Mouse (Mus musculus) stomach, embryonic 14.5 days (tissue): ENCODE measurements around the gene Orai3. TPM values are rescaled to one million over a fixed set of nuclear protein-coding genes. Genes with fewer than 3 reads are reported as not detected.

Source experiments
- ATAC-seq: fragments of 200-750 bp; cut with Nextera tagmentation; 2 replicates; pipeline ENCODE4 v1.8.0; 2017; ENCODE audit warnings: low read depth, moderate TSS enrichment; ENCODE audit not compliant: insufficient number of reproducible peaks, insufficient read depth, low FRiP score
- H3K27ac ChIP-seq: fragments of 300-500 bp; sonication (generic); 2 replicates; pipeline ENCODE4 v1.5.1; 2014; ENCODE audit warnings: mild to moderate bottlenecking, low read length, moderate library complexity, mixed read lengths
- H3K27me3 ChIP-seq: fragments of 300-500 bp; sonication (generic); 2 replicates; pipeline ENCODE4 v1.6.1; 2014; ENCODE audit warnings: low read length, control low read depth, mixed read lengths; ENCODE audit not compliant: control insufficient read depth, insufficient read depth
- H3K36me3 ChIP-seq: fragments of 300-500 bp; sonication (generic); 2 replicates; pipeline ENCODE4 v1.6.1; 2014; ENCODE audit warnings: mild to moderate bottlenecking, control low read depth, low read length, moderate library complexity, mixed read lengths; ENCODE audit not compliant: control insufficient read depth, insufficient read depth
- H3K4me1 ChIP-seq: fragments of 300-500 bp; sonication (generic); 2 replicates; pipeline ENCODE4 v1.6.1; 2014; ENCODE audit warnings: low read length, control low read depth, mixed read lengths; ENCODE audit not compliant: control insufficient read depth, insufficient read depth
- H3K4me2 ChIP-seq: fragments of 300-500 bp; sonication (generic); replicated peaks from 2 replicates; pipeline ENCODE4 v1.6.1; 2014; ENCODE audit warnings: low read depth, low read length, control low read depth
- H3K4me3 ChIP-seq: fragments of 300-500 bp; sonication (generic); 2 replicates; pipeline ENCODE4 v1.5.1; 2014; ENCODE audit warnings: low read depth, low read length, control low read depth
- H3K9ac ChIP-seq: fragments of 300-500 bp; sonication (generic); replicated peaks from 2 replicates; pipeline ENCODE4 v1.6.1; 2014; ENCODE audit warnings: low read depth, mild to moderate bottlenecking, control low read depth, low read length, moderate library complexity, mixed read lengths
- H3K9me3 ChIP-seq: fragments of 300-500 bp; sonication (generic); 2 replicates; pipeline ENCODE4 v1.6.1; 2016; ENCODE audit warnings: low read depth, low read length, control low read depth; ENCODE audit not compliant: control insufficient read depth
- WGBS: fragments of 180-500 bp; shearing (Covaris S2); extraction: QIAGEN DNeasy Blood & Tissue Kit; methylation state at CpG from one replicate; pipeline ENCODE4 v1.1.7; 2014; 5-methylcytosine and 5-hydroxymethylcytosine counted together
- polyA plus RNA-seq: library from polyadenylated mRNA; unstranded; fragments of >200 nt; fragmentation: Nextera tagmentation; extraction: Ambion mirVana; gene quantifications from 2 replicates; pipeline ENCODE4 v1.2.1, GENCODE M21; 2014

Gene Orai3
- polyA plus RNA-seq, 1 experiment from 2014 or later = 24.8 TPM

DNA sequence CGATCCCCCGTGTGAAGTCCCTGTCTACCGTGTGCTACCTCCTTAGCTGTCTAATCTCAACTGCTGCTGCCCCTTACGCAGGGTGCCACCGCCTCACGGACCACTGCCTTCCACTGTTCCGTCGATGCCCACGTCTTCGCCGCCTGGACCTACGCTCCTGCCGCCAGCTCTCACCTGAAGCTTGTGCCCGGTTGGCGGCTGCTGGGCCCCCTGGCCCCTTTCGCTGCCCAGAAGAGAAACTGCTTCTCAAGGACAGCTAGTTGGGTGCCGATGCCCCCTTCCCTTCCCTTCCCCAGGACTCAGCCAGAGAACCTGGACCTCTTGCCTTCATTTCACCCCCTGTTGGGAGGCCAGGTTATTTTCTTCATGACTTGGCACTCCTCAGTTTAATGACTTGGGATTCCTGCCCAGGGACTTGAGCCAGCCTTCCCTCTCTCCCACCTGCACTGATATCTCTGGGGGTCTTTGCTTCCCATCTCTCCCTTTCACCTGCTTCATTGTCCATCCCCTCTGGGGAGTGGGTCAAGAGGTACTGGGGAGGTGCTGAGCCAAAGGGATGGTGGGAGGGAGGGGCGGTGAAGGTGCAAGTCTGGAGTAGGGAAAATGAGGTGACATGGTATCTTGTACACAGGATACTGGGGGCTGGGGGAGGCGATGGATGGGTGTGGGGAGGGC lies 1.8 kb upstream of the Orai3 start:
- H3K4me3 ChIP-seq = no peak overlapping the region
- no peaks in the 10 kb centered on the region for H3K27me3 ChIP-seq
- no peak overlapping the region for H3K27ac ChIP-seq
- no peak overlapping the region for H3K4me2 ChIP-seq
- H3K4me1 ChIP-seq = peaks cover 19% of the 10 kb centered on the region
- H3K9ac ChIP-seq = no peak overlapping the region
- H3K9me3 ChIP-seq = no peaks in the 10 kb centered on the region
- WGBS = 93% methylated on average over 19 of the region's 19 CpGs
- no peak for ATAC-seq
- H3K36me3 ChIP-seq = peaks cover 43% of the 10 kb centered on the region

DNA sequence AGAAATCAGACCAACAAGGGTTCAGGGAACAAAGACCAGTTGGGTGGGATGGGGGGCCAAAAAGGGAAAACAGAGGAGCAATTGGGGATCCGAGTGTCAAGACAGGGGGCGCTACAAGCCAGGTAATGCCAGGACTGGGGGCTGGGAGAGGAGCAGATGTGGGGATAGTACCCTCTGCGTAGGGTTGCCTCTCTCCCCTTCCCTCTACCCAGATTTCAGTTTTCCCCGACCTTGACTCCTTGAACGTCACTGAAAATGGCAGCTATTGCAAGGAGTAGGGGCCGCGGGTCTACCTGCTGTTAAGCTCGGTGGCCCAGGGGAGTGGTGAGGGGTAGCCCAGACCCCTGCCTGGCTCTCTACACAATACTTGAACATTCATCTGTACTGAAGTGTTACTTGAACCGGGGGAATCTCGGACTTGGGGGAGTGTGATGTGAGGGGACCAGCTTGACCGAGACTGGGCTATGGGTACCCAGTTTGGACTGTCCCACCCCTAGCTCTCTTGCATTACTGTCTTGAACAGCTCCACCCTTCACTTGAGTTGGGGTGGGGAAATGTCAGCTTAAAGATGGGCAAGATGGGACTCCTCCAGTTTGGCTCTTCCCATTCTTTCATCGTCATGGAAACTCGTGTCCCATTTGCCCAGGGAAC lies 1.1 kb upstream of the Orai3 start:
- peak overlapping the region; percentile 72; the same call in 1 of the 2 replicates for H3K4me2 ChIP-seq
- no peak; the same call in 1 of the 2 replicates for ATAC-seq
- no peaks in the 10 kb centered on the region for H3K27me3 ChIP-seq
- peaks cover 19% of the 10 kb centered on the region for H3K4me1 ChIP-seq
- H3K36me3 ChIP-seq = peaks cover 39% of the 10 kb centered on the region
- H3K9ac ChIP-seq = no peak overlapping the region
- no peaks in the 10 kb centered on the region for H3K9me3 ChIP-seq
- 52% methylated on average over 13 of the region's 13 CpGs for WGBS
- H3K27ac ChIP-seq = no peak overlapping the region
- no peak overlapping the region for H3K4me3 ChIP-seq

DNA sequence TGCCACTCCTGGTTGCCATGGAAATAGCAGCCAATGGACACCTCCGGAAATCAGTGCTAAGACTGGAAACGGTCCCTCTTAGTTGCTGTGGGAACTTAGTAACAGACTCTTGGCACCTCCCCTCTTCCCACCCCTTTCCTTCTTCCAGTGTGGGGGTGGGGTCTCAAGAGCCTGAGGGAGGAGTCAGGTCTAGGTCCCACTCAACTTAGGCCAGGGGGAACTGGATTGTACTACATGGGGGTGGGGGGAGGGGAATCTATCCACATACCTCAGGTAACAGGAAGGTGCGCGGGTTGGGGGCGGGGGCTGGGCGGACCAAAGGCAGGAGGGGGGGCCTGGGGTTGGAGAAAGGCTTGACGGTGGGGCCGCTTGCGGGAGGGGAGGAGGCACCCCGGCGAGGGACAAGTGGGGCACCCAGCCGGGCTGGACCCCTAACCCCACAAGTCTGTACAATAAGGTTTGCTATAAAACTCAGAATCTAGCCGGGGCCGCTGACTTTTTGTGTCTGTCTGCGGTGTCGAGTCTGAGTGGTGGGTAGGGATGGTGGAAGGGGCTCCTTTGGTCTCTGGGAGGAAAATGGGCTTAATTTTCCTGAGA lies 520 bp upstream of the Orai3 start:
- Histone ChIP-seq H3K4me1 (peaks cover 19% of the 10 kb centered on the region), H3K4me3 (peak overlapping the region; percentile 62), H3K27me3 (no peaks in the 10 kb centered on the region), H3K4me2 (peak overlapping the region; percentile 72), H3K9me3 (no peaks in the 10 kb centered on the region), H3K9ac (no peak overlapping the region), H3K36me3 (peaks cover 33% of the 10 kb centered on the region; the same call in 1 of the 2 replicates), H3K27ac (peak overlapping the region; percentile 92)
- ATAC-seq = peak; percentile 88
- under 1% methylated on average over 16 of the region's 16 CpGs for WGBS

DNA sequence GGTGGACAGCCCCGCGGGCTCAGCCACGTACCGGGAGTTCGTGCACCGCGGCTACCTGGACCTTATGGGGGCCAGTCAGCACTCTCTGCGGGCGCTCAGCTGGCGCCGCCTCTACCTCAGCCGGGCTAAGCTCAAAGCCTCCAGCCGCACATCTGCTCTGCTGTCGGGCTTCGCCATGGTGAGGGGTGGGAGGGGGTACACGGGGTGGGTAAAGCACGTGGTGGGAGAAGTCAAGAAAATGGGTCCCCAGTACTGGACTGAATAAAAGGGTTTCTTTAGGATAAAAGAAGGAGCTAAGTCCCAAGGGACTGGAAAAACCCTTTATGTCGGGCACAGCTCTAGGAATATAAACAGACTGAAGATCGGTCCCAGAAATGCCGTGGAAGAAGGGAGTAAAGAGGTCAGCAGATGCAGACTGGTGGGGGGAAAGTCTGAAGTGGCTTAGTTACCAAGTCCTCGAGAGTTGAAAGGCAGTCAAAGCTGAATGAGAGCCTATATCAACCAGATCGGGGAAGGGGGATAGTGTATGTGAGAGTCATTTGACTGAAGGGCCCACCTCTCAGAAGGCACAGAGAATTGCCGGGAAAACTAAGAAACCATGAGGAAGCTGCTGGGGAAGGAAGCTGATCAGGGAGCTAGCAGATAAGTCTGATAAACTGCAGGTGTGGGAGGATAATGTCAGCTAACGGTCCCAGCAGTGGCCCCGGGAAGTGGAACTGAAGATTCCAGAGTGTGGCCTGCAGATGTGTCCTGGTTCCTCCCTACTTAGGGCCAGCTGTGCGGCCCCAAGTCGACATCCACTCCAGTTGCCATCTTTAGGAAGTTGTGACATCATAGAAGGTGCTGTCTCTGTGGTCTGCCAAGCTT lies 657 bp downstream of the Orai3 start:
- Histone ChIP-seq H3K36me3 (peaks cover 22% of the 10 kb centered on the region; the same call in 1 of the 2 replicates), H3K9ac (peak overlapping the region; percentile 78), H3K9me3 (no peaks in the 10 kb centered on the region), H3K4me1 (peaks cover 19% of the 10 kb centered on the region), H3K27ac (peak overlapping the region; percentile 92), H3K4me2 (peak overlapping the region; percentile 72), H3K27me3 (no peaks in the 10 kb centered on the region), H3K4me3 (peak overlapping the region; percentile 62)
- peak; percentile 2 for ATAC-seq
- 2% methylated on average over 27 of the region's 27 CpGs for WGBS

DNA sequence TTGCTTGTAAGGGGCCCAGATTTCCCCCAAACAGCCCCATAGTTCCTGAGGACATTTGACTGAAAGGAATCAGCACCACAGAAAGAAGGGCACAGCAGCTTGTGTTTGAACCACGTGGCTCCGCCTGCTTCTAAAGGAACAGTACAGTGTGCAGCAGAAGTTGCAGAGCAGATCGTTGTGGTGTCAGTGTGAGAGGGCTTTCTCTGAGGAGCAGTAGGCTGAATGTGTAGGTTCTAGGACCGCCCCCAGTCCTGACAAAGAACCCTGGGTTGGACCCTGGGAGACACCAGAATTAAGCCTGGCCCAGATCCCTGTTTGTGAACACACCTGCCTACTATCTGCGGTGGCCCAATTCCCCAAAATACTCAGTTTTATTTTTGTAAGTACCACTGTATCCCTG lies 1.6 kb downstream of the Orai3 start:
- ATAC-seq = no peak
- H3K4me1 ChIP-seq = peaks cover 19% of the 10 kb centered on the region
- peak overlapping the region; percentile 72 for H3K4me2 ChIP-seq
- no peak overlapping the region for H3K27ac ChIP-seq
- no peaks in the 10 kb centered on the region for H3K9me3 ChIP-seq
- 60% methylated on average over 5 of the region's 5 CpGs for WGBS
- peaks cover 13% of the 10 kb centered on the region; the same call in 1 of the 2 replicates for H3K36me3 ChIP-seq
- peak overlapping the region; percentile 62; the same call in 1 of the 2 replicates for H3K4me3 ChIP-seq
- H3K27me3 ChIP-seq = no peaks in the 10 kb centered on the region
- H3K9ac ChIP-seq = peak overlapping the region; percentile 78

DNA sequence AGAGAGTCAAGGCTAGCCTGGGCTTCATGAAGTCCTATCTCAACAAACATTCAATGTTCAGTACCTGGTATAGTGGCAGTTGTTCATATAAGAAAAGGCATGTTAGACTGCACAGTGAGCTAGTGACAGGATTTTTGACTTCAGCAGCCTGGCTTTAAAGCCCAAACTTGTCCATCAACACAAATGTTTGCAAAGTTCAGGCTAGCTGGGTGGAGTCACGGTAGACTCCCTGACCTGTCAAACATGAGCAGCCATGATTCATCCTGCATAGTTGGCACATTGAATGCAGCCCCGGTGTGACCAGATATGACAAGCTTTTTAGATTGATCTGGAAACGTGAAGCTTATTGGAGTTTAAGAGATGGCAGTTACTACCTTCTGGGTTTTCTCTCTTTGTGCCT lies 2.5 kb downstream of the Orai3 start:
- 50% methylated on average over 3 of the region's 3 CpGs for WGBS
- H3K4me3 ChIP-seq = no peak overlapping the region
- no peaks in the 10 kb centered on the region for H3K9me3 ChIP-seq
- ATAC-seq = no peak
- no peak overlapping the region for H3K9ac ChIP-seq
- peaks cover 19% of the 10 kb centered on the region for H3K4me1 ChIP-seq
- H3K27me3 ChIP-seq = no peaks in the 10 kb centered on the region
- H3K27ac ChIP-seq = no peak overlapping the region
- no peak overlapping the region for H3K4me2 ChIP-seq
- H3K36me3 ChIP-seq = peaks cover 8% of the 10 kb centered on the region; the same call in 1 of the 2 replicates

DNA sequence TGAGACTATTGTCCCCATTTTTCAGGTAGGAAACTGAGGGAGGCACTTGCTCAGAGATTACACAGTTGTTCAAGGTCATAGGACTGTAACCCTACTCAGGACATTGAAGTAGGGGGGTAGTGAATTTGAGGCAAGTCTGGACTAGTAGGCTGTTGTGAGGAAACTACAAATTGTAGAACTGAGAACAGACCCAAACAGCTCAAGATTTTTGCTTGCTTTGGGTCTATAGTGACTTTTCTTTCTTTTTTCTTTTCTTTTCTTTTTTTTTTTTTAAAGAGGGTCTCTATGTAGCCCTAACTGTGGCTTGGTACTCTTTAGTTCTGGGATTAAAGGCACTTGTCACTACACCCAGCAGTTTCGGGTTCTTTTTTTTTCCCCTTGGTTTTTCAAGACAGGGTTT lies 2.9 kb downstream of the Orai3 start:
- 100% methylated on average over 1 of the region's 1 CpGs for WGBS

More for the DNA sequence above, 2.9 kb downstream of the Orai3 start:
- no peak overlapping the region for H3K27ac ChIP-seq
- H3K36me3 ChIP-seq = peaks cover 3% of the 10 kb centered on the region; the same call in 1 of the 2 replicates
- ATAC-seq = no peak
- no peak overlapping the region for H3K4me3 ChIP-seq
- no peaks in the 10 kb centered on the region for H3K9me3 ChIP-seq
- H3K9ac ChIP-seq = no peak overlapping the region
- no peak overlapping the region for H3K4me2 ChIP-seq
- H3K4me1 ChIP-seq = peaks cover 19% of the 10 kb centered on the region
- H3K27me3 ChIP-seq = no peaks in the 10 kb centered on the region
